Mouse (Mus musculus) ES-Bruce4 (cell line): ENCODE data around the gene Rpl23a.

ENCODE experiments used
- CTCF ChIP-seq: IDR thresholded peaks from one replicate; pipeline ENCODE4 v1.8.1; 2011; ENCODE audit warnings: low read depth, low read length
- EP300 ChIP-seq: IDR thresholded peaks from 2 replicates; pipeline ENCODE4 v1.6.1; 2011; ENCODE audit warnings: low read depth, low read length; ENCODE audit not compliant: insufficient read depth

DNA sequence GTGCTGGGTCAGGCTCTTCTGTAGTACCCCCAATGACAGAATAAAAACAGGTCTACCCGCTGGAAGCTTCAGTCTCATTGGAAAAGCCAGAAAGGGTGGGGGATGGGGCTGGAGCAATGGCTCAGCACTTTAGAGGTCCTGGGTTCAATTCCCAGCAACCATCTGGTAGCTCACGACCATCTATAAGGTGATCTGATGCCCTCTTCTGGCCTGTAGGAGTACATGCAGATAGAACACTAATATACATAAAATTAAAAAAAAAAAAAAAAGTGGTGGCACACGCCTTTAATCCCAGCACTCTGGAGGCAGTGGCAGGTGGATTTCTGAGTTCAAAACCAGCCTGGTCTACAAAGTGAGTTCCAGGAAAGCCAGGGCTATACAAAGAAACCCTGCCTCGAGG lies 12.1 kb downstream of the Rpl23a start:
- TF ChIP-seq EP300 (no peak), CTCF (no peak)
